Mouse (Mus musculus) right cerebral cortex, postnatal 14 days (tissue): ENCODE measurements at regions not wholly inside any gene's neighbourhood (a gene's known extent, or its start where the extent isn't known, plus 50 kb on each side); places are given as distances from the start of the nearest gene placed in this dataset.

Experiments
- DNase-seq: peaks from one replicate; pipeline ENCODE4 v3.0.0; 2022

- no peak for DNase-seq
These were observed 218.3 kb downstream of the Myo1b start for GRCm38 (mm10) chr1:51697265-51698192.

GRCm38 (mm10) chr1:51696471-51696870, 218.2 kb upstream of the Nabp1 start:
- no peak for DNase-seq

GRCm38 (mm10) chr1:51690878-51691277, 212.7 kb upstream of the Nabp1 start:
- no peak for DNase-seq

- DNase-seq, result no peak
These were observed 211.4 kb upstream of the Nabp1 start for GRCm38 (mm10) chr1:51689461-51690223.

GRCm38 (mm10) chr1:51688946-51689345, 210.7 kb upstream of the Nabp1 start:
- DNase-seq, result no peak

- no peak for DNase-seq
These were observed 210.0 kb upstream of the Nabp1 start for GRCm38 (mm10) chr1:51688224-51688545.

GRCm38 (mm10) chr1:51687484-51688223, 209.4 kb upstream of the Nabp1 start:
- no peak for DNase-seq

- no peak for DNase-seq
These were observed 208.5 kb upstream of the Nabp1 start for GRCm38 (mm10) chr1:51686759-51687158.

- no peak for DNase-seq
These were observed 204.0 kb upstream of the Nabp1 start for GRCm38 (mm10) chr1:51682273-51682672.

- no peak for DNase-seq
These were observed 203.6 kb upstream of the Nabp1 start for GRCm38 (mm10) chr1:51681872-51682271.

- no peak for DNase-seq
These were observed 202.5 kb upstream of the Nabp1 start for GRCm38 (mm10) chr1:51680725-51681124.

- no peak for DNase-seq
These were observed 200.2 kb upstream of the Nabp1 start for GRCm38 (mm10) chr1:51678290-51678928.

GRCm38 (mm10) chr1:51677802-51678201, 199.6 kb upstream of the Nabp1 start:
- no peak for DNase-seq

GRCm38 (mm10) chr1:51671691-51672090, 193.5 kb upstream of the Nabp1 start:
- DNase-seq, result no peak

- no peak for DNase-seq
These were observed 193.1 kb upstream of the Nabp1 start for GRCm38 (mm10) chr1:51671287-51671686.

- DNase-seq, result no peak
These were observed 191.8 kb upstream of the Nabp1 start for GRCm38 (mm10) chr1:51670009-51670408.

GRCm38 (mm10) chr1:51668881-51669280, 190.7 kb upstream of the Nabp1 start:
- DNase-seq, result no peak

- no peak for DNase-seq
These were observed 182.3 kb upstream of the Nabp1 start for GRCm38 (mm10) chr1:51660531-51660930.

- DNase-seq, result no peak
These were observed 179.0 kb upstream of the Nabp1 start for GRCm38 (mm10) chr1:51657203-51657602.

GRCm38 (mm10) chr1:51650653-51650995, 172.4 kb upstream of the Nabp1 start:
- DNase-seq, result no peak

- no peak for DNase-seq
These were observed 171.9 kb upstream of the Nabp1 start for GRCm38 (mm10) chr1:51649963-51650652.

- no peak for DNase-seq
These were observed 169.7 kb upstream of the Nabp1 start for GRCm38 (mm10) chr1:51647955-51648354.
